Mouse (Mus musculus): Measurements from ENCODE around the gene Myh7b.
A peak's percentile ranks its signal among the peaks of the same experiment; 100 is the strongest.

Myh7b gene

DNA sequence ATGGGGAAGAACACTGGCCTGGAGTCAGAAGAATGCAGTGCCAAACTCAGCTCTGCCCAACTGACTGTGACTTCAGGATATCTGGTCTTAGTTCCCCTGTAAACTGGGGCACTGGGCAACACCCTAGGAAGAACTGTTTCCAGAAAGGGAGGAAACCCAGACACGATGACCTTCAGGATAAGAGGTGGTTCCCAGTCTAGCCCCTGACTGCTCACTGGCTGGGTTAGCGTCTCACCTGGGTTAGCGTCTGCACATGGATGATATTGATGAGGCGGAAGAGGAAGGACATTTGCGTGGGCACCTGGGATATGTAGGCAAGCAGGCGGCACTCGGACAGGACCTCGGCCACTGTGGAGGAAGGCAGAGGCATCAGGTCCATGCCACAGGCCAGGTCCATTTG is 24.9 kb downstream of the Myh7b start:
- DNase-seq, result no peak

DNA sequence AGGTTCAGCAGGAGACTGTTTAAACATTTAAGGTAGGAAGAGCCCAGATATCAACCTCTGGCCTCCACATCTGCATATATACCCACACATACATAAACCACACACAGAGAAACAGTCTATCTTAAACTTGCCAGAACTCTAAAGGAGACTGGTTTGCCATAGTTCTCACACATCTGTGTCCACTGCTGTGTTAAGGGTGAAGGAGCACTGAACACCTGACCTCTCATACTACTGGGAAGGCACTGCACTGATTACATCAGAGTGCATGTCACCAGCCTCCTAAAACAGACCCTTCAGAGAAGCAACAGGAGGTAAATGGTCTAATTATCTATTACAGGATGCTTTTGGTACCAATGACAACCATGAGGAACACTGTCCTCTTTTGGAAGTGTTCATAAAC is 25.9 kb downstream of the Myh7b start:
- DNase-seq, result no peak

DNA sequence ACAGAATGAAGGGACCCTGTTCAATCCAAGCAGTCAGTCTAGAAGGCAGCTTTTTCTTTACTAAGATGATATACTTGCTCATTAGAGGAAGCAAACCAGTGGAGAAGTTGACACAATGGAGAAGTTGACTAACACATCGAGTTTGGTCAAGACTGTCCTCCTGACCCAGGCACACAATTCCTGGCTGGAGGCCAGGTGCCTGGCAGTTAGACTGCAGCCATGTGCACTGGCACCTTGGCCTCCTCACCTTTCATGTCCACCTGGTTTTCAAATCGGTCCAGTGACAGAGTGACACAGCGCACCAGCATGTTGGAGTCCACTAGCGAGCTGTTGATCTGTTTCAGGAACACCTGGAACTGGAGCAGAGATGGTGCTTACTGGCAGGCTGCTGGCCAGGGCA is 26.4 kb downstream of the Myh7b start:
- DNase-seq, result no peak

DNA sequence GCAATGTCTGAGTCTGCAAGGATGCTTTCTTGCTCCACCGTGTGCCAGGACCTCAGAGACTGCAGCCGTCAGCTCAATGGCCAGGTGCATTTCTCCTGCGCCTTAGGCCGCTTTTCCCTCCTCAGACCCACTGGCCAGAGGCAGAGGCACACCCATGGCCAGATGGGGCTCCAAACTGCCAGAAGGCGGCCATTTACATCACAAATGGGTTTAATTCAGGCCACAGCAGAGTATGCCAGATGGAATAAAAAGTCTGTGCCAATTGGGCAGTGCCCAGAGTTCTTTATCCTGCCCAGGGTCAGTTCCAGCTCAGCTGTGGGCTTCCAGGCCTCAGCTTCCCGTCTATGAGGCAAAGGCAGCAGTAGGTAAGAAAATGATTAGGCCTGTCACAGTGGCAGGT is 29.6 kb downstream of the Myh7b start:
- peak; percentile 78 to 79 for DNase-seq

DNA sequence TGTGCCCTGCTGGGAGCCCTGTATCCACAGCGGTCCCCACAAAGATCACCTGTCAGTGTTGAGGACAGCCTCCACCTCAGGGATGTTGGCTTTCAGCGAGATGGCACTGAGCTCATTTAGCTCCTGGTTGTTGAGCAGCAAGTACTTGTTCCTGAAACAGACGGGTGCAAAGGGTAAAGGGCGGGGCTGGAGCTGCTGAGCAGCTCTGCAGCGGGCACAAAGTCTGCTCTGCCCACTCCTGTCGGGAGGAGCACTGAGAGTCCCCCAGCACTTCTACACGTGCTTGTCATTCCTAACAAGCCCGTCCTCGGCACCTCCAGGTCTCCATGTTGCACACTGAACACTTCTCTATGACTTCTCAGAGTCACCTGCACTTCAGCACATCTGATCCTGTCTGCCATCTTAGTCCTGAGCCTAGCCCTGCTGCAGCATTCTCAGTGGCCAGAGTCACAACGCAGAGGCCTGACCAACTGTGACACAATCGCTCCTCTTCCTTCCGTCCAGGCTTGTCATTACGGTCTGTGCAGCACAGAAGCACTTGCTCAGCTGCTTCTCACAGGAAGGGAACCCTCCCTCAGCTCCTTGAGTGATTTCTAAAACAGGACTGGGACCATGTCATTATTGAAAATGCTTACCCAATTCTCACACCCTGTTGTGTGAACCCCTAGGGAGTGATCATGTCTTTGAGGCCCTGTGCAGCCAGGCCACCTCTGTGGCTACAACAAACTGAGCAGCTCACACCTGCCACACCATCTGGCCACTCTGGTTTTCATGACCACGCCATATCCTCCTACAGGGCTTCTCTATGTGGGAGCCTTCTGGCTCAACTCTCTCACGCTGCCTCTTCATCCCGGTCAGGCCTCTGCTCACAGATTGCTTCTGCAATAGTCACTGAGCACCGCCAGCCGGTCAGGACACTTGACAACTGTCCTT is 30.8 kb downstream of the Myh7b start:
- DNase-seq, result peak; percentile 57 to 63

DNA sequence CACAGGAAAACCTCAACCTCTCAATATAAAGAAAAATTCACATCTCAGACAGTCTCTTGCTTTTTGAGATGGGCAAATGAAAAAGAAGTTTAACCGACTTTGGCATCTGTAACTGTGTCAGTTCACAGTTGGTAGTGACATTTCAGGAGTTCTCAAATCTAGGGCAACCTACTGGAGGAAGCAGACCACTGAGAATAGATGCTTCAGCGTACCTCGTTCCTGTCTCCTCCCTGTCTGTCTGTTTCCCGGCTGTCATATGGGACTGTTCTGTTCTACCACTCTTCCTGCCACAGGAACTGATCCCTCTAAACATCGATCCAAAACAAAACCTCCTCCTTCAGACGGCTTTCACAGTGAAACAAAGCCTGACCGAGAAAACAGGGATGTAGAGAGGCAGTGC is 34.7 kb downstream of the Myh7b start:
- DNase-seq, result no peak

DNA sequence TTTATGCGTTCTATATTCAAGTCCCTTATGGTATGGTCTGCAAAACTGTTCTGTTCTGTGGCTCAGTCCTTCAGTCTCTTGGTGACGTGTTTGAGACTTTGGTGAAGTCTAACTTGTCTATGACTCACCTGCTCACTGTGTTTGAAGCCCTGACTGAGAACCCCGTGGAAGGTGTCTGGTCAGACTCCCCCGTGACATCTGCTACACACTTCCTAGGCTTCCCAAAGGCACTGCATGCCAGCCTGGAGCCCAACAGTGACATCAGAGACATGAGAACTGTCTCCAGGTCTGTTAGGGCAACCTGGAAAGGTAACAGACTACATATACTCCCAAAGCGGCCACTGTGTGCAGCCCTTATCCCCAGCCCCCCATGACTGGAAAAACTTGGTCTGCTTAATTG is 41.6 kb downstream of the Myh7b start:
- DNase-seq, result no peak

DNA sequence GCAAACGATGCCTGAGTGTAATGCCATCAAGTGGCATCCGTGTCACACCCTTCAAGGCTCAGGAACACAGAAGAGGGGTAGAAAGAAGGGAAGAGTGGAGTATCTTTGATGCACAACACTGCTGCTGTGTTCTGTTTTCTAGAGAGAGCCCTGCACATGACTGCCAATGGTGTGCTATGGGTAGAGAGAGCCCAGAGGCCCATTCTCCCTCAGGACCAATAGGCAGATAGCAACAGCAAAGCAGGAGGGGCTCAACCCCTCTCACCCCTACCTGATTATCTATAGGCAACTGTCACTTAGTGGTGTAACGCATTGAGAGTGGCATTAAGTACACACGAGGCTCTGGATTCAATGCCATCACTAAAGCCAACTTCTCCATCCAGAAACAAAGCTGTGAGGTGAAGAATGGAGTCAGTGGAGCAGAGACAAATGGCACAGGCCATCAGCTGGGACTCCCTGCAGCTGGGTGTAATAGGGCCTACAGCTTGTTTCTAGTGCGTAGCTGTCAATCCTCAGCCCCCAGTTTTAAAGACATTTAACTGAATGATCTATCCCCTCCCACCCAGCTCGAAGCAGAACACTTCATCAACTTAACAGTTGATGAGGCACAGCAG is 44.9 kb downstream of the Myh7b start:
- DNase-seq, result no peak

DNA sequence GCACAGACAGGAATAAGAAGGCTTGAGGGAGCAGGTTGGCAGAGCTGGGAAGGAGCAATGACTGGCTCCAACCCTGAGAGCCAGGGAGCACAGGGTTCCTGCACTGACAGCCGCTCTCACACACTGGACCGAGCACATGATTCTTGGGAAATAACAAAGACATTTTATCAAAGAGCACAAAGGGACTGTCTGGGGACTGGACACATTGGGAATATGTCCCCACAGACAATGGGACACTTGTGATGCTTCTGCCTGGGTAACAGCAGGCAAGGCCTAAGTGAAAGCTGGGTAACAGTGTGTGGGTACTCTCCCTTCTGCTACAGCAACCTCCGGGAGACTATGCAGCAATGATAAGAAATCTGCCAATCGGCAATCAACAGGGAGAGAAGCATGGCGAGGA is 51.4 kb downstream of the Myh7b start:
- DNase-seq, result no peak

DNA sequence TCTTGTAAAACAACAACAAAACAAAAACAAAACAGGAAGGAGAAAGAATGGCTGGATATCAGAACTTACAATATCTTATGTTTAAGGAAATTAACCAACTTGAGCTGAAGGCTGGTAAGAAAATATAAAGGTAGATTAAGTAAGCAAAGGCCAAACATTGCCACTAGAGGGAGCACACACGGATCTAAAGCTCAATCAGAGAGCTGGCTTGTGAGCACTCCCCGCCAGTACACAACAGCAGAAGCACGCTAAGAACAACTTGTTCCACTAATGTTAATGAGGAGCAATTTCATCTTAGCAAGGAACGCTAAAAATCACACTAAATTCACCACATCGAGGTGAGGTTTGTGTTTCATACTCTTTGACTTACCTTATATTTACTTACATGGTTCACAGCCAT is 52.1 kb downstream of the Myh7b start:
- peak; percentile 53 to 78 for DNase-seq

DNA sequence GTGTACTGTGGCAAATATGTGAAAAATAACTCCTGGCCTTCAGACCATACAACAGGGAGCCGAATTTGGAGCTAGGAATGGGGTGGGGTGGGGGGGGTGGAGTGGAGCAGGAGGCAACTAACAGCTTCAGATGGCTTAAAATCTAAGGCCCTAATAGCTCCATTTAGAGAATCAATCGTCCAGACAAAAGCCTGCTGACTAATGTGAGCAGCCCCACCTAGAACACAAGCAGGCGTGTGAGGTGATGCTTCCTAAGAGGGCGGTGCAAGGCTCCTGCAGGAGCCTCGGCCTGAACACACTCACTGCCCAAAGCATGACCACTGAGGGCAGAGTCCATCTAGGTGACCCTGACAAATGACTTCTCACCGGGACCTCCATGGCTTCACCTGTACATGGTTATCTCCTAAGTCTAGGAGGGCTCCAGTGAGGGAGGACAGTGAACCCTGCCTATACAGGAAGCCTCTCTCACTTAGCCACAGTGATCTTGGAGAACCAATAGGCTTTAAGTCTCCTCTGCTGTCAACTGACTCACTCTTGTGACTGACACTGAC is 53.0 kb downstream of the Myh7b start:
- DNase-seq, result no peak

DNA sequence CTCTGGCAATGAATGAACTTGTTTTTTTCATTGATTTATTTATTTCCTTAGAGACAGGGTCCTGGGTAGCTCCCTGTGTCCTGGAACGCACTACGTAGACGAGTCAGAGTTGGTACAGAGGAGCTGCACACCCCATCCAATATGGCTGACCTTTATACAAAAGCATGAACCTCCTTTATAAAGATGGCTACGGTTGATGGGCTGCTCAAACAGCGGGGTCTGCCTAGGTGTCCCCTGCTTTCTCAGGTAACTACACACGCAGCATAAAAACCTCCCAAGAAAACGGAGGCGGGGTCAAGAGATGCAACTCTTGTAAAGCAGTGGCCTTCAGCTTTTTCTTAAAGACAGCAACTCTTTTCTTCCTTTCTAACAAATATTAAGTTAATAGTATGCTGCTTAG is 56.9 kb downstream of the Myh7b start:
- no peak for DNase-seq

DNA sequence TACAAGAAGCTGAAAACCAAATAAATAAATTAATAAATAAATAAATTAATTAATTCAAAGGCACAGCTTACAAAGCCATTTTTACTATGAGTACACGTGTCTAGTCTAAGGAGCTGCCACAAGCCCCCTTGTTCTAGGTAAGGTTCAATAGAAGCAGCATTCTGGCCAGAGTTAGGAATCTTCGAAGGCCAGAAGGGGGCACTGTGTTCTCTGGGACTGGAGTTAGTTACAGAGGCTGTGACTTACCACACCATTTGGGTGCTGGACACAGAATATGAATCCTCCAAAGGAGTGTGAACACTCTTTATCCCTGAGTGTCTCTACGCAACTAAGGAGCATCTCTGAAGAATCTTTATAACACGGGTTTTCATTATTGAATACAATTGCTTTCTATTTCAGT is 57.4 kb downstream of the Myh7b start:
- DNase-seq, result peak in 1 of 2 experiments; percentile 61

DNA sequence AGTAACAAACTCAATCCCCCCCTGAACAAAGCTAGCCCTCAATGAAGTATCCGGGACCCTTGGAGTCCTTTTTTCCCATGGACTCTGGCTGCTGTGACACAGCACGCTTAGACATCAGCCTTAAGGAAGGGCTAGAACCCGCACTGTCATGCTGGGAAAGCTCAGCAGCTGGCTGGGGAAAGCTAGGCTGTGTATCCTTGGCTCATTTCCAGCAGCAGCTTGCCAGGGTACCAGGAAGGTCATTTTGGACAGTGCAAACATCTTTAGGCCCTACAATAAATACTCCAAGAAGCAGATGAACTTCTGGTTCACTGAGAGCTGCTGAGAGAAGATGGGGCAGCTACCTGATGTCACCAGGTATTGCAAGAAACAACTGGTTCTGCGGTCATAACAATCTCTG is 60.2 kb downstream of the Myh7b start:
- DNase-seq, result peak in 1 of 2 experiments; percentile 38

DNA sequence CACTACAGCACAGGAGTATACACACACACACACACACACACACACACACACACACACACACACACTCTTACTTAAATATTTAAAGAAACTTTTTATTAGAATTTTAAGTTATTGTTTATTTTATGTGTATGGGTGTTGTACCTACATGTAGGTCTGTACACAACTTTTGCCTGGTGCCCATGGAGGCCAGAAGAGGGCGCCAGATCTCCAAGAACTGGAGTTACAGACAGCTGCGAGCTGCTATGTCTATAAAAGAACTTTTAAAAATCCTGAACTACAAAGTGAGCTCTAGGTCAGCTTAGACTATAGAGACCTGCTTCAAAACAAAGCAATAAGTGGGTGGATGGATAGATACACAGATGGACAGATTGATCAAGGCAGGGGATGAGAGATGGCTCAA is 62.5 kb downstream of the Myh7b start:
- peak; percentile 68 to 80 for DNase-seq

DNA sequence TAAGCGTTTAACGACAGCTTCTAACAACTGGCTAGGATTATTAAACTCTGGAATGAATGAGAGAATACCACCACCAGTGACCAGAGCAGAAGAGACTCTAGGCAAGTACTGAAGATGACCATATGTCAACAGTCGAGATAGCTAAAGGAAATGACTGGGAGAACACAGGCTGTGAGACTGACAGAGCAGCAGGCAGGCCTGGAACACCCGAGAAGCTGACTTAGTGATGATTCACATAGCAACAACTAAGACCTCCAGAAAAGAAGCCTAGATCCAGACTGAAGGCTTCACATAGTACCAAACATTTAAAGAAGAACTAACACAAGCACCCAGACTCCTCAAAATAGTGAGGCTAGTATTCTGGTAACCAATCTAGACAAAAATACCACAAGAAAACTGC is 64.1 kb downstream of the Myh7b start:
- DNase-seq, result peak in 1 of 2 experiments; percentile 49

DNA sequence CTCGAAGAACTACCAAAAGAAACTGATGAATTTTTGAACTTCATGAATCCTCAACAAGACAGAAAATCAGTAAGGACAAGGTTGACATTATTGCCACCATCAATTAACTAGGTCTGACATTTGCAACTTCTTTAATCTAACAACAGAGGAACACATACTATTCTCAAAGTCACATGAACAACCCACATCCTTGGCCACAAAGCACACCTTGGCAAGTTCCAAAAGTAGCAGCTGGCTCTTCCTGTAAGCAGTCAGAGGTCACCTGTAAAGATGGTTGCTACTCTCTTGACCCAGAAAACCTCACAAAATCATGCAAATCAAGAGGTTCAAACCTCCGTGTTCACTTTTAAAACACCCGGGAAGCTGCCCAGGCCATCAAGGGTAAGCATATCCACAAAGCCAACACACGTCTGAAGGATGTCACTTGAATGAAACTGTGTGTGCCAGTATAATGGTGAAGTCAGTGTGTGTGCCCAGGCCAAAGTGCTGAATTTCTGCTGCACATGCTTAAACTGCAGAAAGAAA is 68.6 kb downstream of the Myh7b start:
- no peak for DNase-seq

DNA sequence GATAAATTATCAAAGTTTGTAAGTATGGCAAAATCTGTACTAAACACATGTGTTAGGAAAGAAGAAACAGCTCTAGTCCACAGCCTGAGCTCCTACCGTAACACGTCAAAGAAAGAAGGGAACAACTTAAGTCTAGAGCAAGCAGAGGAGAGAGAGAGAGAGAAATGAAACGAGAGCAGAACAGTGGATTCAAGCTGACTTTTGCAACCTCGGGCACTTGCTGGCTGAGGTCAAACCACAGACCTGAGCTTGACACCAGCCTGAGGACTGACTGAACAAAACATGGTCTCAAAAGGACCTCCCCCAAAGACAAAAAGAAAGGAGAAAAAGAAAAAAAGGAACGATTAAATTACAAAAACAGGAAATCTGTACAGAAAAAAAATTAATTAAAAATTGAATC is 69.6 kb downstream of the Myh7b start:
- DNase-seq, result no peak

DNA sequence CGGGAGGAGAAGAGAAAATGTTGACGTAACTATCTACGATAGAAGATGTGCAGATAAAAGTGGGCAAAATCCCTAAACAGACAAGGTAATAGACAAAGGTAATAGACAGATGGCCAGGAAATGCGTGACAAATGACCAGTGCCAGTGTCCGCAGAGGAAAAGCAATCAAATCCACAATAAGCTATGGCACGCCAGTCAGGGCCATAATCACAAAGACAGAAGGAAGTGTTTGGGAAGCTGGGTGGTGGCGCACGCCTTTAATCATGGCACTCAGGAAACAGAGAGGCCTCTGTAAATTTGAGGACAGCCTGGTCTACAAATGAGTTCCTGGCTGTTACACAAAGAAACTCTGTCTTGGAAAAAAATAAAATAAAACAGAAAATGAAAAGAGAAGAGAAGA is 70.2 kb downstream of the Myh7b start:
- DNase-seq, result peak in 1 of 2 experiments; percentile 28

DNA sequence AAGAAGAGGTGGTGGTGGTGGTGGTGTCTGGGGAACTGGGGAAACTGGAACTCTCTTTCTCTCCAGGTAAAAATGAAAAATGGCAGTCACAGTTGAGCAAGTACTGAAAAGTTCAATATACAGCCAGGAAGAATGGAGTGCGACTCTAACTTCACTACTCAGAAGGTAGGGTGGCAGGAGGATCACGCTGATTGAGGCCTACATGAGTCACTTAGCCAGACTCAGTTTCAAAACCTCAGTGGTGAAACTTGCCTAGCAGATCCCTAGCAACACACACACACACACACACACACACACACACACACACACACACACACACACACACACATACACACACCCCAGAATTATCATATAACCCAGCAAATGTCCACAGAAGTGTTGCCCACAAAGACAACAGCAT is 70.9 kb downstream of the Myh7b start:
- DNase-seq, result no peak

DNA sequence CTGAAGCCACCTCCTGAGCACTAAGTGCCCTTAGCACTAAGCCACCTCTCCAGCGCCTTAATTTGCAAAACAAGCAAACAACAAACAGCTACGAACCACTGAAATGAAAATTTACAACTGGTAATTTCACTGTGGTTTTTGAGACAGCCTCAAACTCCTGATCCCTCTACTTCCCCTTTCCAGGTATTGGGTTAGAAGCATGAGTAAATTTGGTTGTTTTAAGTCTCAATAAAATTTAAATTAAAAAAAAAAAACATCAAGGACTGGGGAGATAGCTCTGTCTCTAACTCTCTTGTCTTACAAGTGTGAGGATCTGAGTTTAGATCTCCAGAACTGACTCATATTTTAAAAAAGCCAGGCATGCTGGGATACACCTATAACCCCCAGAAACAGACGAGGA is 72.1 kb downstream of the Myh7b start:
- no peak for DNase-seq

DNA sequence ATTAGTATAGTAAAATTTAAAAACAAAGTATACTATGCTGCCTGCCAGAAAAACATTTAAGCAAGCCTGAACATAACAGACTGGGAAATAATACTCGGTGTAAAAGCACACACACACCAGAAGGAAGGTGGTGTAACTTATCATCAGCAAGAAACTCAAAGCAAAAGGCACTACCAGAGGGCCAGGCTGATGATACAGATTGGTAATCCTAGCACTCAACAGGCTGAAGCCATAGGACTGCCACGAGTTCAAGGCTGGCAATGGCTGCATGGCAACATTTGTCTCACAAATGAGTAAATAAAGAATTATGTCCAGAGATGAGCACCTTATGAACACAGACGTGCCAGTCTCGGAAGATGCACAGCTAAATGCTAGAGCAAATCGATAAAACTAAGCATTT is 72.8 kb downstream of the Myh7b start:
- DNase-seq, result no peak

Data from cerebellum, postnatal 25 days (tissue).